Mouse (Mus musculus) hindbrain, embryonic 13.5 days (tissue): ENCODE measurements at regions not wholly inside any gene's neighbourhood (a gene's known extent, or its start where the extent isn't known, plus 50 kb on each side); places are given as distances from the start of the nearest gene placed in this dataset.

Experiments used
- ATAC-seq: fragments of 200-750 bp; cut with Nextera tagmentation; 2 replicates; pipeline ENCODE4 v1.8.0; 2017; ENCODE audit warnings: moderate TSS enrichment; ENCODE audit not compliant: low FRiP score
- H3K27ac ChIP-seq: fragments of 300-500 bp; sonication (generic); 2 replicates; pipeline ENCODE4 v1.5.1; 2015; ENCODE audit warnings: inconsistent platforms, mild to moderate bottlenecking, moderate library complexity
- H3K27me3 ChIP-seq: fragments of 300-500 bp; sonication (generic); 2 replicates; pipeline ENCODE4 v1.6.1; 2015; ENCODE audit warnings: mild to moderate bottlenecking, inconsistent platforms
- H3K36me3 ChIP-seq: fragments of 300-500 bp; sonication (generic); 2 replicates; pipeline ENCODE4 v1.6.1; 2015; ENCODE audit warnings: mild to moderate bottlenecking, inconsistent platforms
- H3K4me1 ChIP-seq: fragments of 300-500 bp; sonication (generic); replicated peaks from 2 replicates; pipeline ENCODE4 v1.6.1; 2015; ENCODE audit warnings: inconsistent platforms
- H3K4me2 ChIP-seq: fragments of 300-500 bp; sonication (generic); 2 replicates; pipeline ENCODE4 v1.6.1; 2015; ENCODE audit warnings: inconsistent platforms, mild to moderate bottlenecking, moderate library complexity
- H3K4me3 ChIP-seq: fragments of 300-500 bp; sonication (generic); 2 replicates; pipeline ENCODE4 v1.5.1; 2015; ENCODE audit warnings: mild to moderate bottlenecking, inconsistent platforms
- H3K9ac ChIP-seq: fragments of 300-500 bp; sonication (generic); 2 replicates; pipeline ENCODE4 v1.6.1; 2015; ENCODE audit warnings: mild to moderate bottlenecking, inconsistent platforms
- H3K9me3 ChIP-seq: fragments of 300-500 bp; sonication (generic); 2 replicates; pipeline ENCODE4 v1.6.1; 2016; ENCODE audit warnings: inconsistent platforms
- WGBS: fragments of 180-500 bp; shearing (Covaris S2); methylation state at CpG from one replicate; pipeline ENCODE4 v1.1.7; 2015; 5-methylcytosine and 5-hydroxymethylcytosine counted together

DNA sequence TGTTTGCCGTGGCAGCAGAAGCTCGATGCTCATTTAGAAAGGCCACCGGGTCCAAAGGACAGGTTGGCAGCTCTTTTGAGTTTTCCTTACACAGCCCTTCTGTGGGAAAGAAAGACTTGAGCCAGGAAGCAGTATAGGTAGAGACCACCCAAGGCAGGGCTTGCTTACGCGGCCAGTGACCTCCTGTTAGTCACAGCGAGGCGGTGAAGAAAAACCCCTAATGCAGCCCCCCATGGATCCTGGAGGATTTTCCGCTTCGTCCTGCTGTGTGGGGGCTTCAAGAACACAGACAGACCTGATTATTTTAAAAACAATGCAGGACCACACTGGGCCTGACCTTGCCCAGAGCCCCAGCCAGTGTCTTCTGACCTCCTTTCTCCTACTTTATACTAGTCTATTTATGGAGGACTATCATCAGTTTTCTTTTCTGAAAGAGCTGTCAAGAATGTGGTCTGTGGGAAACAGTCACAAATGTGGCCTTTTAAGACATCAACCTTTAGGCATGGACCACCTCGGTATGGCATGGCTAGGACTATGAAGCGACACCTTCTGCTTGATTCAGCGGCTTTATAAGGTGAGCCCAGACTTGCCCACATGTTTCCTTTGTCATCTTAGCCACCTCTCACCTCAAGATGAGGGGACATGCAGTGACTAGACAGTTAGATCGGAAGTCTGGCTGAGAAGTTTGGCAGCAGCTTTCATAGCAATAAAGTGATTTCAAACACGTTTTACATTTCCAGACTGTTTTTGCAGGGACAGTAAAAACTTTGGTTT lies 274.3 kb downstream of the 1700129C05Rik start:
- peaks cover 15% of the 10 kb centered on the region for H3K4me1 ChIP-seq
- H3K27me3 ChIP-seq = peaks cover 9% of the 10 kb centered on the region
- no peaks in the 10 kb centered on the region for H3K36me3 ChIP-seq
- peak overlapping the region; percentile 23; the same call in 1 of the 2 replicates for H3K4me3 ChIP-seq
- H3K9me3 ChIP-seq = no peaks in the 10 kb centered on the region
- WGBS = 18% methylated on average over 14 of the region's 14 CpGs
- peak overlapping the region; percentile 53; the same call in 1 of the 2 replicates for H3K9ac ChIP-seq
- no peak overlapping the region for H3K27ac ChIP-seq
- no peak for ATAC-seq
- peak overlapping the region; percentile 41 for H3K4me2 ChIP-seq

DNA sequence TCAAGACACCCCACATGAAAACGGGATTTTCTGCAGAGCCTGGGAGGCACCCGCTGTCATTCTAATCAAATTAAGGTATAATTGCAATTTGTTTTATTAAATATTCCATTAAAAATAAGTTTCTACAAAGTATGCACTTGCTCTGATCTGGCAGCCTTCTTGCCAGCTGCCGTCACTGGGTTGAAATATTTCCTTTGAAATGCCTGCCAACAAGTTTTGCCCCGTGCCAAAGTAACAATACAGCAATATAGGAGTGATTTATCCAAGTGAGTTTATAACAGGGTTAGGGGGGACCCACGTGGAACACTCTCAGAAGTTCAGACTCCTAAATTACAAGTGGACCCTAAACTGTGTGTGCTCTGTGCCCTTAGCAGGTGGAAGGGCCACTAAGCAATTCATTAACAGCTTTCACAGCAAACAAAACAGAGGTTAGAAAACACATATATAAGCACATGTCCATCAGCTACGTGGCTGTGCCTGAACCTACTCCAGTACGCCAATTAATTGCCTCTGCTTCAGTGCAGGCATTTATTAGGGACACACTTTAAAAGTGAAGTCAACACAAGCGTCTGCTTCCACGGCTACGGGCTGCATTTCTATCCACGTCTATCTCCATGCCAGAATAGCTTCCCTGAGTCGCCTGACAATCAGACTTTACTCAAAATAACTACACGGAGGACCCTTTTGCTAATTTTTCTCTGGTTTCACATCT lies 275.1 kb downstream of the 1700129C05Rik start:
- no peaks in the 10 kb centered on the region for H3K36me3 ChIP-seq
- peak overlapping the region; percentile 23; the same call in 1 of the 2 replicates for H3K4me3 ChIP-seq
- no peak overlapping the region for H3K9ac ChIP-seq
- 22% methylated on average over 13 of the region's 13 CpGs for WGBS
- peak overlapping the region; percentile 41 for H3K4me2 ChIP-seq
- no peak overlapping the region for H3K27ac ChIP-seq
- ATAC-seq = no peak
- H3K9me3 ChIP-seq = no peaks in the 10 kb centered on the region
- peaks cover 15% of the 10 kb centered on the region for H3K4me1 ChIP-seq
- H3K27me3 ChIP-seq = peaks cover 9% of the 10 kb centered on the region

- no peaks in the 10 kb centered on the region for H3K36me3 ChIP-seq
- 0 out of 2 replicates have a peak, but pooled peaks cover 3% of the 10 kb centered on the region for H3K4me1 ChIP-seq
- WGBS = 91% methylated on average over 4 of the region's 4 CpGs
- H3K9me3 ChIP-seq = no peaks in the 10 kb centered on the region
- ATAC-seq = no peak
- no peak overlapping the region for H3K27ac ChIP-seq
- H3K4me3 ChIP-seq = no peak overlapping the region
- no peaks in the 10 kb centered on the region for H3K27me3 ChIP-seq
- no peak overlapping the region for H3K4me2 ChIP-seq
- H3K9ac ChIP-seq = no peak overlapping the region
Measured at GRCm38 (mm10) chr14:58854871-58855270, 287.8 kb downstream of the 1700129C05Rik start.

GRCm38 (mm10) chr14:58844565-58844964 lies 298.1 kb downstream of the 1700129C05Rik start:
- Histone ChIP-seq H3K36me3 (no peaks in the 10 kb centered on the region), H3K27ac (no peak overlapping the region)

GRCm38 (mm10) chr14:58842196-58842886 lies 300.4 kb downstream of the 1700129C05Rik start:
- 100% methylated on average over 1 of the region's 1 CpGs for WGBS
- H3K27me3 ChIP-seq = no peaks in the 10 kb centered on the region
- H3K36me3 ChIP-seq = no peaks in the 10 kb centered on the region
- no peak for ATAC-seq
- no peak overlapping the region for H3K4me3 ChIP-seq
- no peaks in the 10 kb centered on the region for H3K4me1 ChIP-seq
- H3K4me2 ChIP-seq = no peak overlapping the region
- no peak overlapping the region for H3K9ac ChIP-seq
- H3K27ac ChIP-seq = no peak overlapping the region
- no peaks in the 10 kb centered on the region for H3K9me3 ChIP-seq

More at GRCm38 (mm10) chr14:58844565-58844964, 298.1 kb downstream of the 1700129C05Rik start:
- 87% methylated on average over 2 of the region's 2 CpGs for WGBS
- Histone ChIP-seq H3K9me3 (no peaks in the 10 kb centered on the region), H3K4me3 (no peak overlapping the region), H3K4me2 (no peak overlapping the region), H3K27me3 (no peaks in the 10 kb centered on the region), H3K9ac (no peak overlapping the region), H3K4me1 (no peaks in the 10 kb centered on the region)
- ATAC-seq = no peak

DNA sequence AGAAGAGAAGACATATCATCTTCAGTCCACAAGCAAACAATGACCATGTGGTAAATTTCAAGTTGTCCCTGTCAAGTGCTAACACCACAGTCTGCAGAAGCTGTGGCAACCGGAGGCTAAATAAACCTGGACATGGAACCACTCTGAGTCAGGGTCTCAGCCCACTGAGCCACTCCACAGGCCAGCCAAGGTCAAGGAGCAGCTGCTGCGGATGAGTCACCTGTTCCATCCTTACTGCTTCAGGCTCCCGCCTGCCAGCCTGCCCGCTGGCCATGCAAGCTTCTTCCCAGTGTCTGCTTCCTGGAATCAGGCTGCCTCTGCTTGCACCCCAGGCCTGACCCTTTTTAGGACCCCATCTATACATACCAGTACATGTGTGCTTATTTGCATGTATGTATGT lies 319.8 kb downstream of the 1700129C05Rik start:
- H3K4me3 ChIP-seq = no peak overlapping the region
- 85% methylated on average over 4 of the region's 4 CpGs for WGBS

DNA sequence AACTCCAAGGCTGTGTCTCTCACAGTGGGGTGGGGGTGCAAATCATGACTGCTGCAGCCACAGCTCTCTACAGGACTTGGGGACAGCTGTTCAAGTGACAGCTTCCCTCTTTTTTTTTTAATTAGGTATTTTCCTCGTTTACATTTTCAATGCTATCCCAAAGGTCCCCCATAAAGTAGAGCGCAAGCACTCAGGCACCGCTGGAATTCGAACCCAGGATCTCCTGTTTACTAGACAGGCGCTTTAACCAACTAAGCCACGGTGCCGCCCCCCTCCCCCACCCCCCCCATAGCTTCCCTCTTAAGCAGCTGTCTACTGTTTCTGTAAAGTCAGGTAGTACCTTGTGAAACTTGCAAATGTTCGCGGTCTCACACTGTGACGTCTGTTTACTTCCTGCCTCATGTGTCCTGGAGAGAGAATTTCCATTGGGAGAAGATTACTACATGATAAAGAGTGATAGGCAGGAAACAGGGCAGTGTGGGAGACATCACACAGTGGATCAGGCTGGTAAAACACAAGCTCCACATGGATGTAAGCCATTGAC lies 324.7 kb downstream of the 1700129C05Rik start:
- H3K27me3 ChIP-seq = no peaks in the 10 kb centered on the region
- H3K9ac ChIP-seq = no peak overlapping the region
- no peaks in the 10 kb centered on the region for H3K4me1 ChIP-seq
- H3K4me3 ChIP-seq = no peak overlapping the region
- H3K27ac ChIP-seq = no peak overlapping the region
- no peak for ATAC-seq
- WGBS = 82% methylated on average over 10 of the region's 10 CpGs
- H3K4me2 ChIP-seq = no peak overlapping the region
- no peaks in the 10 kb centered on the region for H3K36me3 ChIP-seq
- H3K9me3 ChIP-seq = no peaks in the 10 kb centered on the region

More for the DNA sequence above, 319.8 kb downstream of the 1700129C05Rik start:
- H3K4me2 ChIP-seq = no peak overlapping the region
- no peaks in the 10 kb centered on the region for H3K9me3 ChIP-seq
- no peak overlapping the region for H3K9ac ChIP-seq
- no peak for ATAC-seq
- H3K36me3 ChIP-seq = no peaks in the 10 kb centered on the region
- no peaks in the 10 kb centered on the region for H3K27me3 ChIP-seq
- no peak overlapping the region for H3K27ac ChIP-seq
- H3K4me1 ChIP-seq = no peaks in the 10 kb centered on the region

GRCm38 (mm10) chr14:58816540-58816876 lies 326.2 kb downstream of the 1700129C05Rik start:
- Histone ChIP-seq H3K36me3 (no peaks in the 10 kb centered on the region), H3K4me3 (no peak overlapping the region), H3K9ac (no peak overlapping the region), H3K4me1 (no peaks in the 10 kb centered on the region), H3K4me2 (no peak overlapping the region), H3K27ac (no peak overlapping the region), H3K27me3 (no peaks in the 10 kb centered on the region), H3K9me3 (no peaks in the 10 kb centered on the region)
- WGBS = 94% methylated on average over 1 of the region's 1 CpGs
- no peak for ATAC-seq

- no peak overlapping the region for H3K4me2 ChIP-seq
- no peaks in the 10 kb centered on the region for H3K4me1 ChIP-seq
- no peaks in the 10 kb centered on the region for H3K27me3 ChIP-seq
- no peak for ATAC-seq
- 73% methylated on average over 11 of the region's 11 CpGs for WGBS
- H3K9ac ChIP-seq = no peak overlapping the region
- H3K27ac ChIP-seq = no peak overlapping the region
- H3K36me3 ChIP-seq = no peaks in the 10 kb centered on the region
- no peak overlapping the region for H3K4me3 ChIP-seq
- H3K9me3 ChIP-seq = no peaks in the 10 kb centered on the region
Measured at GRCm38 (mm10) chr14:58815616-58816539, 326.8 kb downstream of the 1700129C05Rik start.

DNA sequence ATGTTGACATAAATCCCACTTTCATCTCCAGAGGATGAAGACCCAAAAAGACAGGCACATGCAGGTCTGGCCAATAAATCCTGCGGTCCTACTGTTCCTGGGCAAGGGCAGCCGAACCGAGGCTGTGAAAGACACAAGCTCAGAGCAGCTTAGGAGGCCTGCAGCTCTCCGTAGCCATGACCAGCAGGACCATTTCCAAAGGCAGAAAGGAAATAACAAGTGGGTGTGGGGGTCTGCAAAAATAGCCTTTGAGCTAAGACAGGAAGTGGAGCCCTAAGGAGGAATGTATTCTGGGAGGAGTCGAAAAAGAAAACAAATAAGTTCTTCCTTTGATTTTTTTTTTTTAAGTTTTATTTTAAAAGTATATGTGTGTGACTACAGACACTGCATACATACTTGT lies 330.1 kb downstream of the 1700129C05Rik start:
- H3K9me3 ChIP-seq = no peaks in the 10 kb centered on the region
- no peak overlapping the region for H3K9ac ChIP-seq
- no peak overlapping the region for H3K27ac ChIP-seq
- H3K4me2 ChIP-seq = no peak overlapping the region
- H3K36me3 ChIP-seq = no peaks in the 10 kb centered on the region
- ATAC-seq = no peak
- no peaks in the 10 kb centered on the region for H3K27me3 ChIP-seq
- no peaks in the 10 kb centered on the region for H3K4me1 ChIP-seq
- WGBS = 79% methylated on average over 5 of the region's 5 CpGs
- H3K4me3 ChIP-seq = no peak overlapping the region

DNA sequence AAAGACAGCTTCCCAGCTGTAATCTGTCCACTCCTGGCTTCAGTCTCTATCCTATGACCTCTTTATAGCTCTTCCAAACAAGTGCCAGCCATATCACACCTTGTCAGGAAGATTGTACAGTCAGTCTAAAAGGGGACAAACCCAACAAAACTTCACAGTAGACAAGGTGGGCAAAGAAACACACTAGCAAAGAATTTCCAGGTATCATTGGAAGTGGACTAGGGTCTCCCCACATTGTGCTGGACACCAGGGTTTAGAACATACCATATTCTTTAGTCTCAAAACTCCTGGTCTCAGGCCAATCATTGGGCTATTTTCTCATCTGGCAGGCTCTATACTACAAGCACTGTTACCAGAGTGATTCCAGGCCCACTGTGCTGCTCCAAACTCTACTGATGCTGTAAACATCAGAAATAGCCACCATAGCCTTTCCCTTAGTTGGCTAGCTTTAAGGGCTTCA lies 341.3 kb downstream of the 1700129C05Rik start:
- Histone ChIP-seq H3K9me3 (no peaks in the 10 kb centered on the region), H3K27me3 (no peaks in the 10 kb centered on the region), H3K4me3 (no peak overlapping the region), H3K9ac (no peak overlapping the region), H3K36me3 (no peaks in the 10 kb centered on the region), H3K4me1 (no peaks in the 10 kb centered on the region), H3K27ac (no peak overlapping the region), H3K4me2 (no peak overlapping the region)
- ATAC-seq = no peak
